Mouse (Mus musculus): ENCODE measurements around the gene L1td1.
"Not testable (repeated sequence)": the region's sequence is repeated elsewhere in the genome, so short reads cannot be mapped to it uniquely, and the experiment has no call there.

L1td1 gene

DNA sequence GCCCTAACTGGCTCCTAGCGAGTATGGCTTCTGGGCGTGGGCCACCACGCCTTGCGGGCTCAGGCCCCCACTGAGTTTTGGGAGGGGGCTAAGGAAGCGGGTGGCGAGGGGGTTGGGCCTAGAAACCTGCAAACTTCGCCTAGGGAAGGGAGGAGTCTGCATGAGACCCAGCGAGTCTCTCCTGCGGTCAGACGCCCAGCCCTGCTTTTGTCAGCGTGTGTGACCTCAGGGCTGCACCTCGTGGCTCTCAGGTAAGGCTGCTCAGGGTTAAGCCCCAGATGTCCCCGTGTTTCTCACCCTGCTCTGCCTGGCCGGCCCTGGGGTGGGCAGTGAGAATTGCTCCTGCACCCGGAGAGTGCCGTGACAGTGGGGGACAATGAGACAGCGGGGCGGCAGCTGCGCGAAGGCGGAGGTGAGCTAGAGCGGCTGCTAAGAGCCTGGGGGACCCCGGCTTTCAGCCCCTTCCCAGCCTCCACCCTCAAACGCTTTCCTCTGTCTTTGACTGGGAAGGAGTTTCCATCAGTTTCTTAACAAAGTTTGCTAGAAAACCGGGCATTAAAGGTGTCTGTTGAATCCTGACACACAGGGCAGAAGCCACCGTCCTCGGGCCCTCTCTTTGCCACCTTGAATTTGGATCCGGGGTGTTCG, at the start of gene L1td1:
TSS of gene L1td1 (plus strand) at position 145 of the 648 bp plus-strand sequence.
- DNase-seq (ENCODE audit: low read depth), result no peak

DNA sequence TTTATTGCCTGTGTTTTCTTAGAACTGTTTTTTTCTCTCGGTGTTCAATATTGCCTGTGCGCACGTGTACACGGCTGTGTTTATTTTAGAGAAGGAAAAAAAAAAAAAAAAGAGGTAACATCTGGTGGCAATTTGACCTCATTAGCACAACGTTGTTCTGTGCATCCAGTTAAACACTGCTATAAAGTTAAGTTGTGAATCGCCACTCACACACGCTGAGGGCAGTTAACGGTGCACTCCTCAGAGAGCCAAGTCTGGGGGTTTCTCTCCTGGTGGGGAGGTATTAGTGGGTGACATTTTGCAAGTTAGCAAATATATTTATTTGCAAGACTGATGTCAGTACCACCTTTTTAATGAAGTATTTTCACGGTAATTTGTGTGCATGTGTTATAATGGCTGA, 49.0 kb upstream of the L1td1 start:
- DNase-seq (ENCODE audit: low read depth), result no peak

DNA sequence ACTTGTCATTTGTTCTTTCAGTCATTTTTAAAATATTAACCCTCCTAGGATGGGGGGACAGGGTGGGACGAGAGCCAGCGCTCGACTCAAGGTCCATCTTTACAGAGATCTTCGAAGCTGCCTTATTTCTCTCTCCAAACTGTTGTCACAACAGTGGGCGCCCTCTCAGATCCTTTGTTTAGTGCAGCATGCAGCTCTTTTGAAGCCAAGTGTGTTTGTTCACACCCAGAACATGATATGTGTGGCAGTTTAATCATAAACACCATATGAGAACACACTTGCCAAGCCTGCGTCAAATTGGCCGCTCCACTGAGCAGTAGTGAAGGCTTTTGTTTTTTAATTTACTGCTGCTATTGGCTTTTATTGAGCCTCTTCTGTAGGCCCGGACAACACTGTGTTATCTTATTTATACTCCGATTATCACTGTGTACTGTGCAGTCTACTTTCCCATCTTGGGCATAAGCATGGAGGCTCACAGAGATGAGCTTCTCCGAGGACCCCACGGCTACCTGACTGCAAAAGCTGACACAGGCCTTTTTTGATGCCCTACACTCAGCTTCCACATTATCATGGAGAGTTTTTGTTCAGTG, 39.8 kb upstream of the L1td1 start:
- no peak for DNase-seq (ENCODE audit: low read depth)

DNA sequence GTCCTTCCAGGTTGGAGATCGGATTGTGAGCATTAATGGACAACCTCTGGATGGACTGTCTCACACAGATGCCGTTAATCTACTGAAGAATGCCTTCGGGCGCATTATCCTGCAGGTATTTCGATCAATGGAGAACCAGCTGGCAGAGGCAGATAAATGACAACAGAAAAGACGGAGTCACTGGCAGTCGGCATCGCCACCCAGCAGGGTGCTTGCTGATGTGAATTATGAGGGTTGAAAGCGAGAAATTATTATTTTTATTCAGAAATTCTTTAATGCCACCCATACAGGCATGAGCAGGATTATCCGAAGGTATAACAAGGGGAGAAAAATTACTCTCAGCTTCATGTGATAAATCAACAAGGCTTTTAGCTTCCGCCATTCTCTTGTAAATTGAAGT, 38.4 kb upstream of the L1td1 start:
- no peak for DNase-seq (ENCODE audit: low read depth)

DNA sequence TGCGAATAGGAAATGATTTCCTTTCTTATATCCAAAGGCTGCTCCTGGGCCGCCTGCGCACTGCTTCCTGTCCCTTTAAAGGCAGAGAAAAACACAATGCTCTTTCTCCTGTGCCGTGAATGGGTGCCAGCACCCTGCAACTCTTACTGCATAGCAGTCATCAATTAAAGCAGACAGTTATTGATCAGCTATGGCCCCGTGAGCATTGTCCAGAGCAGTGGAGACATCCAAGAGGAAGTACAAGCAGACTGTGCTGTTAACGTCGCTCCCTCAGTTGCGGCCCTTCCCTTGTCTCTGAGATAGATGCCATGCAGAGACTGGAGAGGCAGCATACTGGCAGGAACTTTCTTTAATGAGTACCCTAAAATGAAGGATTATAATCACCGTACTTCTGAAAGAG, 38.0 kb upstream of the L1td1 start:
- no peak for DNase-seq (ENCODE audit: low read depth)

DNA sequence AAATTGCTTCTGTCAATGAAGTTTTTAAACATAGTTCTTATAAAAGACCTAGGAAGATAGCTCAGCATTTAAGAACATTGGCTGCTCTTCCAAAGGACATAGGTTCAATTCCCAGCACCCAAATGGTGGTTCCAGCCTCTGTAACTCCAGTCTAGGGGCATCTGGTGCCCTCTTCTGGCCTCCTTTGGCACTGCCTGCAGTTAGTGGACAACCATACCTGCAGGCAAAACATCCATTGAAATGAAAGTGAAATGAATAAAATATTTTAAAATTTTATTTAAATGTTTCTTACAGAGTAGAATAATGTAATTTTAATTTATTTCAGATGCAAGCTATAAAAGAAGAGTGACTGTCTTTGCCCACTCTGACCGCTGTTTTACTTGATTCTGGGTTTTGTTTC, 36.5 kb upstream of the L1td1 start:
- DNase-seq (ENCODE audit: low read depth), result no peak

DNA sequence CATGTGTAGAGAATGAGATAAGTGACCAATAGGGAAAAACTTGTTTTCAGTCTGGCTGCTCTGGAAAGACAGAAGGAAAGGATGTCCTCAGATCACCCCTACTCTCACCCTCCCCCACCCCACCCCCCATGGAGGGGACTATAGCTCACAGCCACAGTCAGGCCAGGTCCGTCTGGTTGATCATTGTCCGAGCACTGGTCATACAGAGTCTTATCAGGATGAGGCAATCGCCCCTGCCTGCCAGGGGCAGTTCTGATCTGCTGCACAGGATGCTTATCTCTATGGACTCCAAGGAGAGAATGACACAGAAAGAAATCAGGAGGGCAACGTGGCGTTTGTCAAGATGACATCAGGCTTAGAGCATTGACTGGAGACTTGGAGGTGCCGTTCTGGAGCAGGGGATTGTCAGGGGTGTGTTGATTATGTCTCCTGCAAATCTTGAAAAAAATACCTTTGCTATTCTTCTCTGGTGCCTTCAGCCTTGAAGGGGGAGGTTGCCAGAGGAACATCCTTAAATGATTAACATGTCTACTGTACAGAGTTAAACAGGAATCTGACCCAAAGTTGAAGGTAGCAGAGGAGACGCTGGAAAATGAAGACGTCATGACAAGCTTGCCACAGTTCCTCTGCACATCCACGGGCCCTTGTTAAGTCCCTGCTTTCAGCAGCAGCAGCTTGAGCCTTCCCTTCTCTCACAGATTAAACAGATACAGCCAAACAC, 32.9 kb upstream of the L1td1 start:
- DNase-seq (ENCODE audit: low read depth), result no peak

DNA sequence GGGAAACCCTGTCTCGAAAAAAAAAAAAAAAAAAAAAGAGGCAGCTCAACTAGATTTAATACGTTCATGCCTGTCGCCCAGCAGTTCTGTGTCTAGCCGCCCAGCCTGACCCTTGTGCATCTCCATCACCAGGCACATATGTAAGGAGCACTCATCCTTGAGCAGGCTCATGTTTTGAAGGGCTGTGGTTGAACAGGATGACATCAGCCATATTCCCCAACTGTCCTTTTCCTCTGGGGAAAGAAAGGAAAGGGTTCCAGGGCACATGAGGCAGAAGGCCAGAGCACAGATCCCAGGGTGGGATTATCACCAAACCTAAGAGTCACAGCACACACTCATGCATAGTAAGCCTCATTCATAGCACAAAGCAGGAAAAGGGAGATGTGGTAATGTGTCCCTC, 28.6 kb upstream of the L1td1 start:
- no peak for DNase-seq (ENCODE audit: low read depth)

DNA sequence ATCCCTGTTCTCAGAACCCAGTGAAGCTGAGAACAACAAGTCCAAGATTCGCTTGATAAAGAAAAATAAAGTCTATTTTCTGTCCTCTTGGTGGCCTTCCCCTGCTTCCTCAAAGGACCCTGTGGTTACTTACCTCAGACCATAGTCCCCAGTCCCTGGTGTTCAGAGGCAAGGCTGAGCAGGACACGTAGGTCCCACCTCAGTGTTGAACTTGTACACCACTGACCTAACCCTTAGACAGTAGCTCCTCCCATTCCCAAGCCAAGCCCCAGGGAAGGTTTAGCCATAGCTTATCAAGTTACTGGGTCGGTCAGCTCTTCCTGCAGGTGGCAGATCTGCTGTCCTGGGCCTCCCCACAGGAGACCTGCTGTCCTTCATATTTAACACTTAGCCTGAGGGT, 27.6 kb upstream of the L1td1 start:
- no peak for DNase-seq (ENCODE audit: low read depth)

DNA sequence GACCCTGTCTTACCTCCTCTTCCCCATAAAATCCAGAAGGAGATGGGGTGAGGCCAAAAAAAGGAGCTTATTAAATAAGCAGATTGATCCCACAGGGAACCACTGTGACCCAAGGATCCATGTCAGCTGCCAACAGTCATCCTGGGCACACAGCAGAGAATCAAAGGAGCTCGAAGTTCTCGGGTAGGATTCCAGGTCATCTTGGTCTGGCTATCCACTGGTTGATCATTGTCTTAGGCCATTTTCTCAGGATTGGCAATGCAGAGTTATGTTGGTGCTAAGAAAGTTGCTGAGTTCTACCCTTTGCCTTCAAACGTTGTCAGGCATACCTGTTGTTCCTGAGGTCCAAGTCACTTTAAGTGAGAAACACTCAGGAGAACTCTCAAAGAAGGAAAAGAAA, 26.4 kb upstream of the L1td1 start:
- no peak for DNase-seq (ENCODE audit: low read depth)

DNA sequence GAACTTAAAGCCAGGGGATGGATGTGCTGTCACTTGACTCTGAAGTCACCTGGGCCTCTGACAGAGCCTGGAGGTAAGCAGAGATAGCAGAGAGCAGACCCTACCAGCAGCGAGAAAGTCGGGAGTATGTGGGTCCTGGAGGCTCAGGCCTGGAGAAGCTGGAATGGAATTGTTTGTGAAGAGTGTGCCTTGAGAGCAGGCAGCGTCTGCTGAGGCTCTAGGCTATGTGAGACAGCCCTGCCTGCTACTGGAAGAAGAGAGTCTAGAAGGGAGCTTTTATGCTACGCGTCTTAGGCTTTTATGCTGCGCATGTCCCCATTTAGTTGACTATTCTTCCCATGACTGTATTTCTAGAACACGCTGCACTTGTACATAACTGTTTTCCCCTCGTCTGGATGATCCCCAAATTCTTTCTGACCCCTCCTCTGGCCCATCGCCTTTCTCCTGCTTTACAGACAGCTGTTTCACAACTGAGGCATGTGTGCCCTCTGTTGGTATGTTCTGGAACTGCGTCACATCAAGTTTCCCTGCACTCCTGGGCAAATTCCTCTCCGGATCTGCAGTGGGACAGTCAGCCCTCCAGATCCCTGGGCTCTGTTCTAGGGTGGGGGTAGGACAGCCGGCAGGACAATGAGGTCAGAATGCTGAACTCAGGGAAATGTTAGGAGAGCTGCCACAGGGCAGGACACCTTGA, 24.2 kb upstream of the L1td1 start:
- DNase-seq (ENCODE audit: low read depth), result peak; percentile 34

DNA sequence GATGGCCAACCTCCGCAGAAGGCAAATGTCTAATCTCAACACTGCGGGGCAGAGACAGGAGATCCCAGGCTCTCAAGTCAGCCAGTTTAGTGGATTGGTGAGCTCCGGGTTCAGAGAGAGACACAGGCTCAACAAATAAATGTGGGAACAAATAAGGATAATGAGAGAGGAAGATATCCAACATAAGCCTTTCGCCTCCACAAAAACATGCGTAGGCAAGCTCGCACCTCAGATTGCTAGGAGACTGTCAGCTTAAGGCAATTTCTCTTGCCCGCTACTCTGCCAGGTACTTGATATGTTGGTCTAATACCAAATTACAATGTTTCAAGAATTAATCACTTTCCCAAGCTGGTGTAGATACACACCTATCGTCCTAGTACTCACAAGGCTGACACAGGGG, 15.6 kb upstream of the L1td1 start:
- DNase-seq (ENCODE audit: low read depth), result no peak

DNA sequence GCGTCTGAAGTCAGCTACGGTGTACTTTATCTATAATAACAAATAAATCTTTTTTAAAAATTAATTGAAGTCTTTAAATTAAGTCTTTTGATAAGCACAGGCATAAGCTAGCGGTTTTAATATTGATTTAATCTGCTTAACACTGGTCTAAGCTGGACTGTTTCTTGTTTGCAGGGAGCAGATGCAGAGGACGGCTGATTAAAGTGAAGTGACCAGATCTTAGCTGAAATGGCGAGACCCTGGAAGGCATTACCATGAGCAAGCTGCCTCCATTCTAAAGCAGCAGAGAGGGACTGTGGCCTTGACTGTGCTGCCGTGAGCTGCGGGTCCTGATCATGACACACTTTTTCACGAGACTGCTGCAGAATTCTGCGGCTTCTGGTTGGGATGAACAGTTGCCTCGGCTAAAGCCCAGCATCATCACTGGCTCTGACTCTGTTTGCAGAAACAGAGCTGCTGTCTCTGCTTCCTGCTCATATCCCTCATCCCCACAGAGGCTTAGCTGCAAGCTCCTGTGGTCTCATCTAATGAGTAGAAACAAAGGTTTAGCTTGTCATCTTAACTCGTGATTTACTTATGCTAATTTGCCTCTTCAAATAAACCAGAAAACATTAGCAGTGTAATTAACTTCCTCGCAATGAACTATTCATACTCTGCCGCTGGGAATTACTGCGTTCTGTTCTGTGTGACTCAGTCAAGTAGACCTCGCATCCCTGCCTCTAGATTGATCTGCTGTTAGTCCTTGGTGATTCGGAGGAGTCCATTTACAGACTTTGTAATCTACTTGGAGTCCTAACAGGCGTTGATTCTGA, 8.6 kb upstream of the L1td1 start:
- no peak for DNase-seq (ENCODE audit: low read depth)

DNA sequence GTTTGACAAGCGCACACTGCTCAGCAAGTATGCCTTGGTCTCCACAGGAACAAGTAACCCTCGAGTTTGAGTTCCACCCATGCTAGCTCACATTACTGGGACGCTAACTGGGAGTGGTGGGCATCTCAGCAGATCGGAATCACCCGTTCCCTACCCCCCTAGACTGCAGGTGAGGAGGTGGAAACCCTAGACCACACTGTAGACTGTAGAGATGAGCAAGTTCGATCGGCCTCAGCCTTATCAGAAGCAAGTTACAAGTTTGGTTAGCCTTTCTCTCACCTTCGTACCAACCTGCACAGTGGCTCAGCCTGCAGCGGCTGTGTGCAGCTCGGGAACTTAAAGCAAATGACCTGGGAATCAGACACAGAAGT, 8.0 kb upstream of the L1td1 start:
- no peak for DNase-seq (ENCODE audit: low read depth)

DNA sequence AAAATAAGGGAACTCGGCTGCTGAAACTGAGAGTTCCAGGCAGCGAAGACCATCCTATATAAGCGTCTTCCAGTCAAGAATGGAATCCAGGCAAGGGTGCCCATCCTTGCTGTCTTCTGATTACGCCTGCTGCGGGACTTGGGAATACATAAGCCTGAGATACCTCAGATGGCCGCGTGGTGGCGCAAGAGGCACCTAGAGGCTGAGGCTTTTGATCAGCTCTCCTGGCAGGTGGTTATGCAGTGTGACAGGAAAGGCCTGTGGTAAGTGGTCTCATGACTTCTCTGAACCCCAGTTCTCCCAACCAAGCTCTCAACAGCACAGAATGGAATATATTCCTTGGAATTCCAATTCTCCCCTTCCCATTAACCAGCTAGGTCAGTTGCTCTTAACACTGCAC, 4.1 kb upstream of the L1td1 start:
- peak; percentile 68 for DNase-seq (ENCODE audit: low read depth)

DNA sequence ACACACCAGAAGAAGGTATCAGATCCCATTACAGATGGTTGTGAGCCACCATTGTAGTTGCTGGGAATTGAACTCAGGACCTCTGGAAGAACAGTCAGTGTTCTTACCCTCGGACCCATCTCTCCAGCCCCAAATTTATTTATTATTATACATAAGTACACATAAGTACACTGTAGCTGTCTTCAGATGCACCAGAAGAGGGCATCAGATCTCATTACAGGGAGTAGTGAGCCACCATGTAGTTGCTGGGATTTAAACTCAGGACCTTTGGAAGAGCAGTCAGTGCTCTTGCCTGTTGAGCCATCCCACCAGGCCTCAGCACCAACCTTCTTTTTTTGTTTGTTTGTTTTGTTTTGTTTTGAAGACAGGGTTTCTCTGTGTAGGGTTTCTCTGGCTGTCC, 1.9 kb upstream of the L1td1 start:
- DNase-seq (ENCODE audit: low read depth), result not testable (repeated sequence)

DNA sequence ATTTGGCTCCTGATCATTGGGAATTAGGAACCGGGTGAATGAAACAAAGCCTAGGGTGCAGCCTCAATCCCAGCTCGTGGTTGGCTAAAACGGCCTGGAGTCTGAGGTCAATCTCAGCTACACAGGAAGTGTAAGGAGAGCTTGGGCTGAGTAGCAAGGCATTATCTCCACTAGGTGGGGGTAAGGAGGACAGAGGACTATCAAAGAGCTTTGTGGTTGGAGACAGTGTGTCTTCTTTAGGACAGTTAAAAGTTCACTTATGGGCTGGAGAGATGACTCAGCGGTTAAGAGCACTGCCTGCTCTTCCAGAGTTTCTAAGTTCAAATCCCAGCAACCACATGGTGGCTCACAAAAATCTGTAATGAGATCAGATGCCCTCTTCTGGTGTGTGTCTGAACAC, 1.1 kb upstream of the L1td1 start:
- no peak for DNase-seq (ENCODE audit: low read depth)

DNA sequence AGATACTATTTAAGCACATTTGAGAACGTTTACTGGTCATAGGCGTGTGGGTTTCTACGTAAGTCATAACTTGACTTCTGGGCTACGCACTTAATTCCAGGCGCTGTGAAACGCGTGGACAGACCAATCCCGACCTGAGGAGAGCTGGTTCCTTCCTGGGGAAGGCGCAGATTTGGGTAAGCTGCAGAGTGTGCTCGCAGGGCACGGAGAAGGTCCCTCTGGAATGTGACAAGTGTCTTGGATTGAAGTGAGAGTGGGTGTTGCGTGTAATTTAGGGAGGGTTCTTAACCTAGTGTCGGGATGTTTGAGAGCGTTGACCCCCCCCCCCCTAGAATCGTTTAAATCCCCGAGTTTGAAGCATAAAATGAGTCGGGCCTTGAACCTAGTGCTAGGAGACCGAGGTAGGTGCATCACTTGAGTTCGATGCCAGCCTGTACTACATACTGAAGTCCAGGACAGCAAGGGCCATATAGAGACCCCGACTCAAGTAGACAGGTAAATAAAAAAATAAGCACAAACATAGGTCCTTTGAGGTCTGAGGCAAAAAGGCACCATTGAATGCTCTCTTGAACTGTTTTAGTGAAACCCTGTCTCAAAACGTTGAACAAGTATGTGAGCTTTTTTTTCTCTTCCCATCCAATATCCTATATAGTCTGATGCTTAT, 893 bp downstream of the L1td1 start:
- no peak for DNase-seq (ENCODE audit: low read depth)

DNA sequence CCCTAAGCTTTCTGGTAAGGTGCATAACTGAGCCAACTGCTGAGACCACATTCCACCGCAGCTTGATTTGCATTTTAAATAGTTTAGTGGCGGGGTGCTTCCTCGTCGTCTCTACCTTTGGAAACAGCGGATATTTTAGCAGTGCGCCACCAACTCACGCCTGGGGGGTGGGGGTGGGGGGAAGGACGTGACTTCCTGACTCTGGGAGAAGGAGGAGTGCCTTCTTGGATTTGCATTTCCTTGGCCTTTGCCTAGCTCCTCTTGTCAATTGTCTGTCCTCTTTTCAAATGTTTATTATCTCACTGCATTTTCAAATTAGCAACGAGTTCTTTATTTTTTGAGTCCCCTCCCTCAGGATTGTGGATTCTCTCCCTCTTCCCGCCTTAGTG, 1.4 kb downstream of the L1td1 start:
- no peak for DNase-seq (ENCODE audit: low read depth)

DNA sequence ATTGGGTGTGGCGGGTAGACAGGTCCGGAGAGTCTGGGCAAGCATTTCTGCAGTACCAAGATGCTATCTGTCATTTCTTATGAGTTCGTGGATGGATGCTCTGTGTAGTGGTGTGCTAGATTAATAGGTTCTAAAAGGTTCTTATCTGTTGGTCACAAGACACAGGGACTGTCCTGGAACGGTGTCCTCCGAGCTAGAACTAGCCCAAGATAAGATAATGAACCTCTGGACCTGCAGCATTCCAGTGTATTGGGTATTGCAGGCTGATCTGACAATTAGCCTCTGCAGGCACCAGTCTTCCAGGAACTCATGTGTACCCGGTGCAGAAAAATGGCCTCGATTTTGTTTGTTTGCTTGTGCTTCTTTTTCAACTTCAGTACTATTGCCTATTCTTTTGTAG, 2.2 kb downstream of the L1td1 start:
- no peak for DNase-seq (ENCODE audit: low read depth)

DNA sequence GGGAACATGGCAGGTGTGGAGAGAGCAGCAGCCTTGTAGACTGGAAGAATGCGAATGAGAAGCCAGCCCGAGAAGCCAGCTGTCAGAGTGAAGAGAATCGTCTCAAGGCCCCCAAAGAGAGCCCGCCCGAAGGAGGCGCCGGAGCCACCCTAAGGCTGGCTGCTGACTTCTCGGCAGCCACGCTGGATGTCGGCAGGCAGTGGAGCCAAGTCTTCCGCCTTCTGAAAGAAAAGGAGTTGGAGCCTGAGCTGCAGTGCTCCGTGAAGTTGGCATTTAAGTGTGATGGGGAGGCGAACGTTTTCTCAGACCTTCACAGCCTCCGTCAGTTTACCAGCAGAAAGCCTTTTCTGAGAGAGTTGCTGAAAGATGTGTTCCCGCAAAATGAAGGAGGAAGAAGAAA, 7.1 kb downstream of the L1td1 start:
- DNase-seq (ENCODE audit: low read depth), result no peak

DNA sequence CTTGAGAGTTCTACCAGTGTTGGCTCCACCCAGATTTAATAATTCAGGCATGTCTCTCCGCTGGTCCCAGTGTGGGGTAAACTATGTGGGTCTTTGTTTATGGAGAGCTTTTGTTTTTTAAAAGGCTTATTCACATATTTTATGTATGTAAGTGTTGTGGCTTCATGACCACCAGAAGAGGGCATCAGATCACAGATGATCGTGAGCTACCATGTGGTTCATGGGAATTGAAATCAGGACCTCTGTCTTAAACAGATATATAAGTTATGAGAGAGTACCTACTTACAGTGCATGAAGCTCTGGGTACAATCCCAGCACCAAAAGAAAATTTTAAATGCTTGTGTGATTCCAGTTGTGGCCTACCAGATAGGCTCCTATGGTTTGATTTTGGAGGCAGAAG, 13.2 kb downstream of the L1td1 start:
- no peak for DNase-seq (ENCODE audit: low read depth)

Measured in induced T-regulatory cell, adult 2 months (primary cell).